Mouse (Mus musculus) liver, embryonic 16.5 days (tissue): ENCODE measurements around the gene Fgfr3. TPM values are rescaled to one million over a fixed set of nuclear protein-coding genes. Genes with fewer than 3 reads are reported as not detected.

Source experiments
- ATAC-seq: fragments of 200-750 bp; cut with Nextera tagmentation; 2 replicates; pipeline ENCODE4 v1.8.0; 2017; ENCODE audit warnings: low read depth, mild to moderate bottlenecking, moderate number of reproducible peaks, moderate library complexity
- H3K27ac ChIP-seq: fragments of 300-500 bp; sonication (generic); 2 replicates; pipeline ENCODE4 v1.5.1; 2014; ENCODE audit warnings: mild to moderate bottlenecking, low read length
- H3K27me3 ChIP-seq: fragments of 300-500 bp; sonication (generic); 2 replicates; pipeline ENCODE4 v1.6.1; 2014; ENCODE audit warnings: low read depth, low read length, mixed read lengths; ENCODE audit not compliant: control insufficient read depth, insufficient read depth
- H3K36me3 ChIP-seq: fragments of 300-500 bp; sonication (generic); 2 replicates; pipeline ENCODE4 v1.6.1; 2014; ENCODE audit warnings: mild to moderate bottlenecking; ENCODE audit not compliant: control insufficient read depth, insufficient read depth
- H3K4me1 ChIP-seq: fragments of 300-500 bp; sonication (generic); 2 replicates; pipeline ENCODE4 v1.6.1; 2014; ENCODE audit warnings: low read depth, low read length, mixed read lengths; ENCODE audit not compliant: control insufficient read depth
- H3K4me2 ChIP-seq: fragments of 300-500 bp; sonication (generic); 2 replicates; pipeline ENCODE4 v1.6.1; 2014; ENCODE audit warnings: low read depth, low read length, mixed read lengths
- H3K4me3 ChIP-seq: fragments of 300-500 bp; sonication (generic); 2 replicates; pipeline ENCODE4 v1.5.1; 2014; ENCODE audit warnings: low read depth, mild to moderate bottlenecking, low read length
- H3K9ac ChIP-seq: fragments of 300-500 bp; sonication (generic); 2 replicates; pipeline ENCODE4 v1.6.1; 2014; ENCODE audit warnings: low read depth, low read length
- H3K9me3 ChIP-seq: fragments of 300-500 bp; sonication (generic); replicated peaks from 2 replicates; pipeline ENCODE4 v1.6.1; 2016; ENCODE audit warnings: low read length; ENCODE audit not compliant: control insufficient read depth
- WGBS: fragments of 180-500 bp; shearing (Covaris S2); extraction: QIAGEN DNeasy Blood & Tissue Kit; methylation state at CpG from one replicate; pipeline ENCODE4 v1.1.7; 2014; ENCODE audit not compliant: insufficient replicate concordance; 5-methylcytosine and 5-hydroxymethylcytosine counted together
- polyA plus RNA-seq: library from polyadenylated mRNA; unstranded; fragments of >200 nt; fragmentation: Nextera tagmentation; extraction: Ambion mirVana; gene quantifications from 2 replicates; pipeline ENCODE4 v1.2.1, GENCODE M21; 2015

The Fgfr3 gene
- polyA plus RNA-seq, 1 experiment from 2014 or later = 3.4 TPM

DNA sequence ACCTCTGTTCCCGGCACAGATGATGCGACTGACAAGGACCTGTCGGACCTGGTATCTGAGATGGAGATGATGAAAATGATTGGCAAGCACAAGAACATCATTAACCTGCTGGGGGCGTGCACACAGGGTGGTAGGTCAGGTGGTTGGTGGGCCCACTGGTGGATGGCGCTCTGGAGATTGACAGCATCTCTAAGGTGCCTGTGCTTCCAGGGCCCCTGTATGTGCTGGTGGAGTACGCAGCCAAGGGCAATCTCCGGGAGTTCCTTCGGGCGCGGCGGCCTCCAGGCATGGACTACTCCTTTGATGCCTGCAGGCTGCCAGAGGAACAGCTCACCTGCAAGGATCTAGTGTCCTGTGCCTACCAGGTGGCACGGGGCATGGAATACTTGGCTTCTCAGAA lies 12.4 kb downstream of the Fgfr3 start:
- ATAC-seq = no peak
- Histone ChIP-seq H3K4me2 (no peak overlapping the region), H3K9me3 (no peaks in the 10 kb centered on the region), H3K27me3 (no peaks in the 10 kb centered on the region), H3K27ac (no peak overlapping the region), H3K4me3 (no peak overlapping the region), H3K4me1 (no peaks in the 10 kb centered on the region), H3K36me3 (no peaks in the 10 kb centered on the region; the same call in none of the 2 replicates), H3K9ac (no peak overlapping the region)
- WGBS = 87% methylated on average over 12 of the region's 12 CpGs

DNA sequence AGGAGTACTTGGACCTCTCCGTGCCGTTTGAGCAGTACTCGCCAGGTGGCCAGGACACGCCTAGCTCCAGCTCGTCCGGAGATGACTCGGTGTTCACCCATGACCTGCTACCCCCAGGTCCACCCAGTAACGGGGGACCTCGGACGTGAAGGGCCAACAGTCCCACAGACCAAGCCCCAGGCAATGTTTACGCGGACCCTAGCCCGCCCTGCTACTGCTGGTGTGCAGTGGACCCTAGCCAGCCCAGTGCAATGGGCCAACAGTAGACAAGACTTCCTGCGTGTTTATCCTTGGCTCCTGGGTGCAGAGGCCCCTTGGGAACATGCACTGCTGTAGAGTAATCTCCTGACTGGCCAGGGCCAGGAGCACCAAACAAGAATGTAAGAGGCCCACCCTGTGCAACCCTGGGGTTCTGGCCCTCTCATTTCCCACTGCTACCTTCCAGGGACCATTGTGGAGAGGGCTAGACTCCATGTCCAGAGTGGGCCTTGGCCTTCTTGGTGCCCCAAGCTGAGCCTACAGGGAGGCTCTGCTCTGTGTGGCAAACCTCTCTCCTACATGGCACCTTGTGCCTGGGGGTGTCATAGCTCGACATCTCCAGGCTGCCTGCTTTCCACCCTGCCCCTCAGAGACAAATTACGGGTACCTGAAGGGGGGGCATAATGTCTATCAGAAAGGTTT lies 14.1 kb downstream of the Fgfr3 start:
- no peaks in the 10 kb centered on the region; the same call in 1 of the 2 replicates for H3K36me3 ChIP-seq
- 83% methylated on average over 16 of the region's 16 CpGs for whole genome bisulfite sequencing
- no peak overlapping the region for H3K4me3 ChIP-seq
- H3K9me3 ChIP-seq = no peaks in the 10 kb centered on the region
- no peak overlapping the region for H3K27ac ChIP-seq
- no peaks in the 10 kb centered on the region for H3K27me3 ChIP-seq
- ATAC-seq = no peak
- no peak overlapping the region for H3K4me2 ChIP-seq
- no peaks in the 10 kb centered on the region for H3K4me1 ChIP-seq
- no peak overlapping the region for H3K9ac ChIP-seq

DNA sequence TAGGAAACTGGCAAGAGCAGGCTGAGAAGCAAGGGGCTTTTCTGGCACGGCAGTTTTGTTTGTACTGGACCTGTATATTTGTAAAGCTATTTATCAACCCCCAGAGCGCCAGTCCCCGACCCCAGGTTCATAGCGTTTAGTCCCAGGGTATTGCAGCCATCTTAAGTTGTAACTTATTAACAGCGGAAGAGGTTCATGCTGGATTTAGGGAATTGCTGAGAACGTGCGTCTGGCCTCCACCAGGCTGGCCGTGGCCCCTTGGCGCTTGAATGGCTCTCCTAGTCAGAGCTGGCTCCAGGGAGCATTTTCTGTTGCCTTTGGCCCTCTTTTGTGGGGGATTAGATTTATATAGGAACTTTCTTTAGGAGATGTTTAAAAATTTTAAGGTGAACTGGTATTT lies 14.8 kb downstream of the Fgfr3 start:
- Histone ChIP-seq H3K4me1 (no peaks in the 10 kb centered on the region; the same call in 1 of the 2 replicates), H3K4me3 (no peak overlapping the region), H3K36me3 (no peaks in the 10 kb centered on the region; the same call in 1 of the 2 replicates), H3K27me3 (no peaks in the 10 kb centered on the region), H3K9ac (no peak overlapping the region), H3K4me2 (no peak overlapping the region), H3K27ac (no peak overlapping the region), H3K9me3 (no peaks in the 10 kb centered on the region)
- 65% methylated on average over 9 of the region's 9 CpGs for WGBS
- no peak for ATAC-seq

DNA sequence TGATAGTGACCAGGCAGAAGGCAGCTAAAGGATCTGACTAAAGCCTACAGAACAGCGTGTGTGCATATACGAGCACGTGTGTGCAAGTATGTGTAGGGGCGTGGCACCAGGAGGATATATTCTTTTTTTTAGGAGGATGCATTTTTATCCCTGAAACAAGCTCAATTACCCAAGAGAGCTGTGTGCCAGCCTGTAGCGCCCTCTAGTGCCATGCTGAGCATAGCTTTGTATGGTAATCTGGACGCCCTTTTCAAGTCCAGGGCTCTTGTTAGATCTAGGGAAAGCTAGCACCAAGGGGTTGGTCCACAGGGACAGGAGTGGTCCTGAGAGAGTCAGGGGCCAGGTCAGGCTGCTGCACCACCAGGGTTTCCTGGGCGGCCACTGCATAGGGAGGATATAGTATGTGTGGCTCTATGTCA lies 16.4 kb downstream of the Fgfr3 start:
- Histone ChIP-seq H3K4me3 (no peak overlapping the region), H3K9me3 (no peaks in the 10 kb centered on the region), H3K36me3 (no peaks in the 10 kb centered on the region), H3K27me3 (no peaks in the 10 kb centered on the region), H3K4me2 (no peak overlapping the region), H3K4me1 (no peaks in the 10 kb centered on the region; the same call in 1 of the 2 replicates), H3K27ac (no peak overlapping the region), H3K9ac (no peak overlapping the region)
- WGBS = 16% methylated on average over 7 of the region's 7 CpGs
- no peak for ATAC-seq

DNA sequence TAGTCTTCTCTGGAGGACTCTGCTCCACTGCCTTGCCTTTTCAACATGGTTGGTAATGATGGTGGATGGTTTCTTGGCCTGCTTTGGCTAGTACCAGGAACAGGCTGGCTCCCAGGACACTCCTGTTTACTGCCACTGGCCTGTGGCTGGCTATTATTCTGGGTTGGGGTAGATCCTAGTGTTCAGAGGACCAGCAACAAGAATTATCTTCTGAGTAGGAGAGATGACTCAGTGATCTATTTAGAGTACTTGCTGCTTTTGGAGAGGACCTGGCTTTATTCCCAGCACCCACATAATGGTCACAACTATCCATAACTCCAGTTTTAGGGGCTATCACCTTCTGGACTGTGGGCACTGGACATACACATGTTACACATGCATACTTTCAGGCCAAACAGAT lies 16.9 kb downstream of the Fgfr3 start:
- Histone ChIP-seq H3K4me1 (no peaks in the 10 kb centered on the region; the same call in 1 of the 2 replicates), H3K4me2 (no peak overlapping the region), H3K9me3 (no peaks in the 10 kb centered on the region), H3K36me3 (no peaks in the 10 kb centered on the region), H3K27me3 (no peaks in the 10 kb centered on the region), H3K4me3 (no peak overlapping the region), H3K9ac (no peak overlapping the region), H3K27ac (no peak overlapping the region)
- ATAC-seq = no peak

DNA sequence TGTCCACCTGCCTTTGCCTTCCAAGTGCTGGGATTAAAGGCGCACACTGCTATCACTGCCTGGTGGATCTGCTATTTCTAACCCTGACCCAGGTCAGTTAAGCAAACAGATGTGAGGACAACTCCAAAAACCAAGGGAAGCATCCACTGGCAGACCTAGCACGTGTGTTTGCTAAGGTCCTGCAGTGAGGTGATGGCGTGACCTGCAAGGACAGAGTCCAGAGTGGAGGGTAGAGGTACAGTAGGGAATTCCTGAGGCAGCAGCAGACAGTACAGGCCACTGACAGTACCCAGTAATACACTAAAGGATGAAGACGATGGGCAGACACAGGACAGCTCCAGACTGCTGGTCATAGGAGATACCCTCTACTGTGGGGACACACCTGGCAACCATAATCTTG lies 19.1 kb downstream of the Fgfr3 start:
- H3K4me2 ChIP-seq = no peak overlapping the region
- no peaks in the 10 kb centered on the region for H3K9me3 ChIP-seq
- H3K36me3 ChIP-seq = no peaks in the 10 kb centered on the region
- H3K27ac ChIP-seq = peak overlapping the region; percentile 29
- ATAC-seq = peak; percentile 92
- no peak overlapping the region for H3K9ac ChIP-seq
- H3K4me3 ChIP-seq = no peak overlapping the region
- no peaks in the 10 kb centered on the region; the same call in 1 of the 2 replicates for H3K4me1 ChIP-seq
- no peaks in the 10 kb centered on the region for H3K27me3 ChIP-seq
- WGBS = 56% methylated on average over 4 of the region's 4 CpGs

DNA sequence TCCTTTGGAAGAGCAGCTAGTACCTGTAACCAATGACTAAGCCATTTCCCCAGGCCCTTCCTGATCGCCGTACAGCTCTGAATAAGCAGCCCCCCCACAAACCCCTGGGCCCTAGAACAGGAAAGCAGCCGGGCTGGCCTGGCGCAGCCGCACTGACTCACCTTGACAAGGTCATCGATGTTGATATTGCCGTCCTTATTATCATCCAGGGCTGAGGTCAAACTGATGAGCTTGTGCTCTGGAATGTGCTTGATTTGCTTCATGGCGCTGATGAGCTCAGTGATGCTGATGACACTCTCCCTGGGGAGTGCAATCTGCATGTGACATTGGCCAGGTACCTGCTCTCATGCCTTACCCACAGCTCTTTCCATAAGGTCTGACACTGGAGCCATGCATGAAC lies 22.0 kb downstream of the Fgfr3 start:
- no peak overlapping the region for H3K4me2 ChIP-seq
- no peaks in the 10 kb centered on the region for H3K27me3 ChIP-seq
- no peak overlapping the region for H3K27ac ChIP-seq
- H3K36me3 ChIP-seq = peaks cover 2% of the 10 kb centered on the region
- no peaks in the 10 kb centered on the region for H3K9me3 ChIP-seq
- H3K4me3 ChIP-seq = no peak overlapping the region
- no peaks in the 10 kb centered on the region; the same call in 1 of the 2 replicates for H3K4me1 ChIP-seq
- ATAC-seq = no peak
- no peak overlapping the region for H3K9ac ChIP-seq
- 80% methylated on average over 8 of the region's 8 CpGs for WGBS

DNA sequence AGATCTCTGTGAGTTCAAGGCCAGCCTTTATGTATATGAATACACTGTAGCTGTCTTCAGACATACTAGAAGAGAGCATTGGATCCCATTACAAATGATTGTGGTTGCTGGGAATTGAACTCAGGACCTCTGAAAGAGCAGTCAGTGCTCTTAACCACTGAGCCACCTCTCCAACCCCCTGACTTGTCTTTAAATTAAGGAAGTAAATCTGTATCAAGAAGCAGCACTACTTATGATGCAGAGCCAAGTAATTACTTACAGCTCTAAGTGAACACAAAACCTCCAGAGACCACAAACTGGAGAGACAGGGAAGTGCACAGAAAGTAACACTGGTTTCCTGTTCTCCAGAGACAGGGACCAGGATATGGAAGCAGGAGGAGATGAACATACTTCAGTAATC lies 55.7 kb downstream of the Fgfr3 start:
- Histone ChIP-seq H3K36me3 (no peaks in the 10 kb centered on the region), H3K9ac (no peak overlapping the region), H3K27ac (no peak overlapping the region), H3K4me2 (no peak overlapping the region), H3K9me3 (no peaks in the 10 kb centered on the region), H3K4me3 (no peak overlapping the region), H3K4me1 (peaks cover 9% of the 10 kb centered on the region), H3K27me3 (no peaks in the 10 kb centered on the region)
- ATAC-seq = no peak

DNA sequence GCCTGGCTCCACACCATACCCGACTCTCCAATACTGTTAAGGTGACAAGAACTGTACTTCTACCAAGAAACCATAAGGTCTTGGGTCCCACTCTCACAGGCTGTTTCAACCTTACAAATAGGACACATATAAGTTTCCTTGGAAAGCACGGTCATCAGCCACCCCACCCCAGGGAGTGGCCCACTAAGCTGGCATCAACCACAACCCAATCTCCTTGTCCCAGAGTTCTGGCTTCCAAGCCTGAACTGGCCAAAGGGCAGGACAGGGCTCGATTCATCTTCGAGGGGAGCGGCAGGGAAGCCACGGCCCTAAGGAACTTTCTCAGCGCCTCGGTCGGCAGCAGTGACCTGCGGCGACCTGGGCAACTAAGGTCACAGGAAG lies 60.5 kb downstream of the Fgfr3 start:
- WGBS = 3% methylated on average over 11 of the region's 11 CpGs
- H3K27me3 ChIP-seq = no peaks in the 10 kb centered on the region
- peaks cover 15% of the 10 kb centered on the region for H3K4me1 ChIP-seq
- H3K36me3 ChIP-seq = no peaks in the 10 kb centered on the region
- no peaks in the 10 kb centered on the region for H3K9me3 ChIP-seq
- peak overlapping the region; percentile 87 for H3K9ac ChIP-seq
- peak overlapping the region; percentile 82 for H3K4me2 ChIP-seq
- ATAC-seq = peak; percentile 31
- peak overlapping the region; percentile 95 for H3K4me3 ChIP-seq
- peak overlapping the region; percentile 53; the same call in 1 of the 2 replicates for H3K27ac ChIP-seq
